Mouse (Mus musculus) stomach, embryonic 16.5 days (tissue): ENCODE data around the gene Tas2r144. TPM values are rescaled to one million over a fixed set of nuclear protein-coding genes. Genes with fewer than 3 reads are reported as not detected.
A peak's percentile ranks its signal among the peaks of the same experiment; 100 is the strongest.

ENCODE experiments used
- ATAC-seq: fragments of 200-750 bp; cut with Nextera tagmentation; 2 replicates; pipeline ENCODE4 v1.8.0; 2017; ENCODE audit warnings: moderate number of reproducible peaks, moderate TSS enrichment; ENCODE audit not compliant: insufficient read depth, low FRiP score
- H3K27ac ChIP-seq: fragments of 300-500 bp; sonication (generic); 2 replicates; pipeline ENCODE4 v1.5.1; 2014; ENCODE audit warnings: low read length
- H3K27me3 ChIP-seq: fragments of 300-500 bp; sonication (generic); 2 replicates; pipeline ENCODE4 v1.6.1; 2014; ENCODE audit warnings: low read length, control low read depth, mixed read lengths; ENCODE audit not compliant: control insufficient read depth, insufficient read depth
- H3K36me3 ChIP-seq: fragments of 300-500 bp; sonication (generic); 2 replicates; pipeline ENCODE4 v1.6.1; 2014; ENCODE audit warnings: low read length; ENCODE audit not compliant: control insufficient read depth, insufficient read depth
- H3K4me1 ChIP-seq: fragments of 300-500 bp; sonication (generic); 2 replicates; pipeline ENCODE4 v1.6.1; 2014; ENCODE audit warnings: low read length, control low read depth, mixed read lengths; ENCODE audit not compliant: control insufficient read depth, insufficient read depth
- H3K4me2 ChIP-seq: fragments of 300-500 bp; sonication (generic); 2 replicates; pipeline ENCODE4 v1.6.1; 2014; ENCODE audit warnings: low read depth, low read length, mixed read lengths
- H3K4me3 ChIP-seq: fragments of 300-500 bp; sonication (generic); replicated peaks from 2 replicates; pipeline ENCODE4 v1.5.1; 2014; ENCODE audit warnings: mild to moderate bottlenecking, low read length
- H3K9ac ChIP-seq: fragments of 300-500 bp; sonication (generic); 2 replicates; pipeline ENCODE4 v1.6.1; 2014; ENCODE audit warnings: low read length
- H3K9me3 ChIP-seq: fragments of 300-500 bp; sonication (generic); replicated peaks from 2 replicates; pipeline ENCODE4 v1.6.1; 2016; ENCODE audit warnings: low read length, control low read depth; ENCODE audit not compliant: control insufficient read depth
- WGBS: fragments of 180-500 bp; shearing (Covaris S2); extraction: QIAGEN DNeasy Blood & Tissue Kit; methylation state at CpG from one replicate; pipeline ENCODE4 v1.1.7; 2014; 5-methylcytosine and 5-hydroxymethylcytosine counted together
- polyA plus RNA-seq: library from polyadenylated mRNA; unstranded; fragments of >200 nt; fragmentation: Nextera tagmentation; extraction: Ambion mirVana; gene quantifications from 2 replicates; pipeline ENCODE4 v1.2.1, GENCODE M21; 2015

The Tas2r144 gene
- polyA plus RNA-seq, 1 experiment from 2014 or later, result not detected

DNA sequence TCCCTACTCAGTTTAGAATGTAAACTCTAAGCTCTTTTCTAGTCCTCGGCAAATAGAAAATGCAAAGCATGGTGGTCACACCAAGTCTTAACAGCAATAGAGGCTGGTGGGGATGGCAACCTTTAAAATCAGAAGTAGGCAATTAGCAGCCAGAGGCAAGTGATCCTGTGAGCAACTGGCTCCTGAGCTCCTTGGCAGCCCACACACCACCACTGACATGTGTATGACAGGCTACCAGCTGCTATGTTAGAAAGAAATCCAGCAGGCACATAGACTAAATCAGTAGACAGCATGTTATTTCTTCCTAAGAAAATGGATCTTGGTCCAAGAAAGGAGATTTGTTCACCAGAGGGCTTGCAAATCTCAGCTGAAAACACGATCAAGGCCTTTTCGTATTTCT, 16.1 kb downstream of the Tas2r144 start:
- no peak overlapping the region for H3K4me2 ChIP-seq
- no peak overlapping the region for H3K9ac ChIP-seq
- H3K27me3 ChIP-seq, result no peaks in the 10 kb centered on the region
- H3K36me3 ChIP-seq, result no peaks in the 10 kb centered on the region
- no peak for ATAC-seq
- 76% methylated on average over 3 of the region's 3 CpGs for WGBS
- no peaks in the 10 kb centered on the region for H3K9me3 ChIP-seq
- H3K4me3 ChIP-seq, result no peak overlapping the region
- H3K27ac ChIP-seq, result no peak overlapping the region
- H3K4me1 ChIP-seq, result no peaks in the 10 kb centered on the region

DNA sequence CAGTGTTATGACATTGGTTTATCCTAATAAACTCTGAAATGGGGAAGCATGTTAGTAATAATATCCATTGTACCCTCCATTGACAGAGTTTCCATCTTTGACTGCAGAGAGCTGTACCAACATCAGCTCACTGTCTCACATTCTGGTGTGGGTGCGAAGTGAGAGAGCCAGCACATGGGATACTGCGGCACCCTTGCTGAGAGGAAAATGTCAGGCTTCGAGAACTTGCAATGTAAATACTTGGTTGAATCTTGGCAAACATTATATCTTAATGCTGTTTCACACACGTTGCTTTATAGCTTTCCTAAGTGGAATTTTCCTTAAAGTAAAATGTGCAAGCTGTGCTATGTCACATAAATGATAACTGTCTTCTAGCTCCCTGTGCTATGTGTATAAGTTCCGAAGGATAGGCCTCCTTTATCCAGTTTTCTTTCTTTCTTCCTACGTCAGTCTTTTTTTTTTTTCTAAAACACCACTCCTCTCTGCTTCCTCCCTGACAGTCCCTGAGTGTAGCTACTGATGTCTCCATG, 22.2 kb downstream of the Tas2r144 start:
- 46% methylated on average over 6 of the region's 6 CpGs for WGBS
- H3K4me1 ChIP-seq, result no peaks in the 10 kb centered on the region
- no peak for ATAC-seq

DNA sequence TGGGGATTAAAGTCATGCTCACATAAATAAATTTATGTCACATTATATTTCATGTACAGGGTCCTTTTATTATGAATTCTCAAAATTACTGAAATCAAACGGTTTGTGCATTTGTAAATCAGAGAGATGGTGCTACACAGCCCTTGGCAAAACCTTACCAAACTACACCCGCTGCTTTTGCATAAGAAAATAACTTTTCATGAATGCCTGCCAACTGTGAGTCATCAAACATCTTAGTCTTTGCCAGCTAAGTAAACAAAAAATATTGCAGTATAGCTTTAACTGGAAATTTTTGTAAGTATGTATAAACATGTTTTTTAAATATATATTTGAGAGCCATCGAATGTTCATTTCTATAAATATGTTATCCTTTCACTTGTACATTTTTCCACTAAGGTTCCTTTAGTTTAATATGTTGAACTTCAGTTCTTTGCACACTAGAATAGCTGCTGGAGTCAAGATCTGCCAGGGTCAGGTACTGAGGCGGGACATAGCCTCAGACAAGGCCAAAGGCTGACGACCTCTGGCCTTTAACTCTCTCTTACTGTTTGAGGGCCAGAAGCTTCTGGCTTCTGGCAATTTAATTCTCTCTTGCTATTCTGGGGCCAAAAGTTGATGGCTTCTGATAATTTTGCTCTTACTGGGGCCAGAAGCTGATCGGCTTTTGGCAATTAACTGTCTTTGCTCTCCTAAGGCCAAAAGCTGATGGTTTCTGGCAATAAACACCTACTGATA, 26.4 kb downstream of the Tas2r144 start:
- ATAC-seq, result no peak
- H3K36me3 ChIP-seq, result no peaks in the 10 kb centered on the region
- H3K9ac ChIP-seq, result no peak overlapping the region
- H3K27me3 ChIP-seq, result no peaks in the 10 kb centered on the region
- no peak overlapping the region for H3K4me3 ChIP-seq
- H3K9me3 ChIP-seq, result no peaks in the 10 kb centered on the region
- 0 out of 2 replicates have a peak, but pooled peaks cover 3% of the 10 kb centered on the region for H3K4me1 ChIP-seq
- H3K4me2 ChIP-seq, result no peak overlapping the region
- 62% methylated on average over 6 of the region's 6 CpGs for WGBS
- no peak overlapping the region for H3K27ac ChIP-seq

More for the DNA sequence above, 22.2 kb downstream of the Tas2r144 start:
- Histone ChIP-seq H3K36me3 (no peaks in the 10 kb centered on the region), H3K9me3 (no peaks in the 10 kb centered on the region), H3K27ac (no peak overlapping the region), H3K27me3 (no peaks in the 10 kb centered on the region), H3K9ac (no peak overlapping the region), H3K4me3 (no peak overlapping the region), H3K4me2 (no peak overlapping the region)

DNA sequence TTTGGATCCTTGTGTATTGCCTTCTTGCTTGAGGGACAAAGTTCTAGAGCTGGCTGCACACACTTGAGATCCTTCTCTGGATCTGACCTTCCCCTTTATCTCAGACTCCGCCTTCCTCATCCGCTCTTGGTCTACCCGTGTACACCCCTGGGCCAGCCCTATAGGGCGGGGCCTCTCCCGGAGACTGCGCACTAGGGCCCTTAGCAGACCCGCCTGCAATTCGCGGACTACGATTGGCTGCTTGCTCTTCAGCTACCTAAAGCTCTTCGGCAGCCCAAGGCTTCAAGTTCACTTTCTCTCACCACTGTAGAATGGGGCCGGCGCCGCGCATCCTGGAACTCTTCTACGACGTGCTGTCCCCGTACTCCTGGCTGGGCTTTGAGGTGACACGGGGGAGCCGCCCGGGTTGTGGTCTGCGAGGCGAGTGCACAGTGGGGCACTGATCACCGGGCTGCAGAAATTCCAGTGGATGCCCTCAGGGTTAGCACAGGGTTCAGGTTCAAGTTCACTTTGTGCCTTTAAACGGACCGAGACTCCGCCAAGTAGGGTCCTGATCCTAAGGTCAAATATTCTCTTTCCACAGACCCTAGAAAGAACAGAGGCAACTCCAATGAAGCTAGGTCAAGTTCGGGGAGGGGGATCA, 30.7 kb downstream of the Tas2r144 start, which contains the start of gene Gstk1:
Gene Gstk1, plus strand, starts transcription at position 225 of the 643 bp plus-strand sequence.
- H3K9ac ChIP-seq, result peak within 1 kb of the TSS; percentile 53

DNA sequence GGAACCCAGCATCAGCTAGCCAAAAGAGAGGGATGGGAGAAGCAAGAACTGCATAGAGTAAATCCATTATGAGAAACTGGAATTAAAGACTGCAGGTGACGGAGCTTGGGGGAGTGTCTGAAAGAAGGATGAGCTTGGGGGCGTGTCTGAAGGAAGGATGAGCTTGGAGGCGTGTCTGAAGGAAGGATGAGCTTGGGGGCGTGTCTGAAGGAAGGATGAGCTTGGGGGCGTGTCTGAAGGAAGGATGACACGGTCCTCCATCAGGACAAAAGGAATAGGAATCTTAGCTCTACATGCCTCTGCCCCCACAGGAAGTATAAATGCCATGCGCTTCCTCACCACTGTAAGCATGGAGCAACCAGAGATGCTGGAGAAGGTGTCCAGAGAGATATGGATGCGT, 32.0 kb downstream of the Tas2r144 start:
- H3K4me3 ChIP-seq, result no peak overlapping the region
- 19% methylated on average over 8 of the region's 8 CpGs for WGBS
- H3K4me2 ChIP-seq, result no peak overlapping the region; the same call in 1 of the 2 replicates
- no peaks in the 10 kb centered on the region for H3K9me3 ChIP-seq
- no peaks in the 10 kb centered on the region for H3K36me3 ChIP-seq
- H3K4me1 ChIP-seq, result 0 out of 2 replicates have a peak, but pooled peaks cover 3% of the 10 kb centered on the region
- ATAC-seq, result peak; percentile 9; the same call in 1 of the 2 replicates
- H3K27ac ChIP-seq, result no peak overlapping the region
- no peak overlapping the region for H3K9ac ChIP-seq
- H3K27me3 ChIP-seq, result no peaks in the 10 kb centered on the region

More for the DNA sequence above, 30.7 kb downstream of the Tas2r144 start, which contains the start of gene Gstk1:
- H3K4me2 ChIP-seq, result peak within 1 kb of the TSS; percentile 76
- no peak within 1 kb of the TSS for H3K27ac ChIP-seq
- H3K4me1 ChIP-seq, result 0 out of 2 replicates have a peak, but pooled peaks cover 3% of the 10 kb centered on the region
- H3K9me3 ChIP-seq, result no peaks in the 10 kb centered on the region
- H3K36me3 ChIP-seq, result no peaks in the 10 kb centered on the region
- H3K27me3 ChIP-seq, result no peaks in the 10 kb centered on the region
- ATAC-seq, result peak; percentile 99
- WGBS, result 2% methylated on average over 28 of the region's 28 CpGs
- peak within 1 kb of the TSS; percentile 50 for H3K4me3 ChIP-seq

DNA sequence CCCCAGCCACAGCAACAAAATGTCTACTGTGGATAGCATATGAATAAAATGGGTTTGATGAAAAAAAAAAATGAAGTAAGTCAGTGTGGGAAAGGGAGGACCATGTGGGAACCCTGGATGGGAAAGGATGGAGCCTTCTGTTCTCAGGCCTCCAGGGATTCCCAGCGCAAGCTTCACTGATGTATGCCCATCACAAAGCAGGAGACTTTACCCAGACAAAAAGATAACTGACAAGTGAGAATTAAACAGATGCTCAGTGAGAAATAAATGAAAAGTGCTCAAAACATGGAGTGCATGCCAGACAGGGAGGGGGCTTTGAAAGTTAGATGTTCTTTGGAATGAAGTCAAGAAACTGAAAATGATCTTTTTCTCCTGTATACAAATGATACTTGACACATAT, 32.9 kb downstream of the Tas2r144 start:
- no peak for ATAC-seq
- Histone ChIP-seq H3K36me3 (no peaks in the 10 kb centered on the region), H3K9me3 (no peaks in the 10 kb centered on the region), H3K4me3 (no peak overlapping the region), H3K4me1 (0 out of 2 replicates have a peak, but pooled peaks cover 3% of the 10 kb centered on the region), H3K4me2 (no peak overlapping the region), H3K27ac (no peak overlapping the region), H3K9ac (no peak overlapping the region), H3K27me3 (no peaks in the 10 kb centered on the region)
- 93% methylated on average over 1 of the region's 1 CpGs for WGBS

DNA sequence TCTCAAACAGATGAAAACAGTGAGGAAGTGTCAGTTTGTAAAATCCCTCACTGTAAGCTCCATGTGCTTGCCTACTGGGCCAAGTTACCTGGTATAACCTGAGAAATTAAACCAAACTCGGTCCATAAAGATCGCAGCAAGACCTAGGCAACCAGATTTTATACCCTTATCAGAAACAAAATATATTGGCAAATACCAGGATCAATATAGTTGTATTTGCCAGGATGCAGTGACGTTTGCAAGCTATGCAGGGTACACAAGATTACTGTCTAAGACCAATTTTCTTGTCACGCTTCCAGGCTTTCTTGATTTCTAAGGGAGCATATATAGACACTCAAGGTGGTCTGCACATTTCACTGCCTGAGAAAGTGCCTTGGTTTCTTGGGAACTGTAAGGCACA, 36.7 kb downstream of the Tas2r144 start:
- H3K4me2 ChIP-seq, result no peak overlapping the region
- no peaks in the 10 kb centered on the region for H3K27me3 ChIP-seq
- no peak overlapping the region for H3K4me3 ChIP-seq
- no peaks in the 10 kb centered on the region for H3K36me3 ChIP-seq
- H3K27ac ChIP-seq, result no peak overlapping the region
- H3K9me3 ChIP-seq, result no peaks in the 10 kb centered on the region
- H3K9ac ChIP-seq, result no peak overlapping the region
- no peaks in the 10 kb centered on the region for H3K4me1 ChIP-seq
- no peak for ATAC-seq
- 81% methylated on average over 4 of the region's 4 CpGs for WGBS

DNA sequence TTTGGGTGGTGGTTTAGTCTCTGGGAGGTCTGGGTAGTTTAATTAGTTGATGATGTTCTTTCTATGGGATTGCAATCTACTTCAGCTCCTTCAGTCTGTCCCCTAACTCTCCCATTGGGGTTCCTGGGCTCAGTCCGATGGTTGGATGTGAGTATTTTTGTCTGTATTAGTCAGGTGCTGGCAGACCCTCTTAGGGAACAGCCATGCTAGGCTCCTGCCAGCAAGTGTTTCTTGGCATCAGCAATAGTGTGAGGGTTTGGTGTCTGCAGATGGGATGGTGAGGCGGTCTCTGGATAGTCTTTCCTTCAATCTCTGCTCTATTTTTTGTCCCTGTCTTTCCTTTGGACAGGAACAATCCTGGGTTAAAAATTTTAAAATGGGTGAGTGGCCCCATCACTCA, 38.0 kb downstream of the Tas2r144 start:
- Histone ChIP-seq H3K4me1 (no peaks in the 10 kb centered on the region), H3K4me2 (no peak overlapping the region), H3K27me3 (no peaks in the 10 kb centered on the region), H3K9ac (no peak overlapping the region), H3K27ac (no peak overlapping the region), H3K36me3 (no peaks in the 10 kb centered on the region), H3K9me3 (no peaks in the 10 kb centered on the region), H3K4me3 (no peak overlapping the region)
- ATAC-seq, result no peak
- WGBS, result 92% methylated on average over 2 of the region's 2 CpGs

DNA sequence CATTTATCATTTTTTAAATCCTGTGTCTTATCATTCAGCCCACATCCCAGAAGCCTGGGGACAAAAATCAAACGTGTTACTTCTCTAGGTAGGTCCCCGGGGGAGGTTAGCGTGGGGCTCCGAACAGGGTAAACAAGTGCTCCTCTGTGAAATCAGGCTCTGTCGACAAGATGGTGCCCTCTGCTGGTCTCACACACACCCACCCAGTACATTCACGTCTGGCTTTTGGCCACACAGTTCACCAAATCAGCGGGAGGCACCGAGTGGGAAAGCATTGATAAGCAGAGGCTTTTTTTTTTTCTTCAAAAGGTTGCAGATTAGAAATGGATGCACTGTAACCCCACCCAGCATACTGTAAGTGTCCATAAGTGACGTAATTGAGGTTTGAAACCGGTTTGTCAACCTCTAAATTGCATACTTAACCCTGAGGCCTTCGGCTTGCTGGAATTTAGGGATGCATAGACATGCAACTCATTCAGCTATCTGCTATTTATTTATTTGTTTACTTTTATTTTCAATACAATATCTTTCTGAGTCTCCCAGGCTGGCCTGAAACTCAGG, 42.3 kb downstream of the Tas2r144 start:
- Histone ChIP-seq H3K27ac (no peak overlapping the region), H3K4me2 (0 out of 2 replicates have a peak overlapping the region, but pooled peaks have one; percentile 23), H3K4me3 (no peak overlapping the region), H3K9me3 (no peaks in the 10 kb centered on the region), H3K4me1 (no peaks in the 10 kb centered on the region), H3K9ac (no peak overlapping the region), H3K27me3 (no peaks in the 10 kb centered on the region), H3K36me3 (no peaks in the 10 kb centered on the region)
- peak; percentile 35 for ATAC-seq
- 15% methylated on average over 11 of the region's 11 CpGs for WGBS
